Mouse (Mus musculus) layer of hippocampus, adult 11-12 months (tissue): ENCODE measurements around the gene Tcf19.
"Not testable (repeated sequence)": the region's sequence is repeated elsewhere in the genome, so short reads cannot be mapped to it uniquely, and the experiment has no call there.

Experiments
- DNase-seq: peaks from one replicate; pipeline ENCODE4 v3.0.0; 2022; ENCODE audit warnings: low spot score

Gene Tcf19

GRCm38 (mm10) chr17:35485702-35486101 is 30.9 kb downstream of the Tcf19 start:
- no peak for DNase-seq

- DNase-seq = peak; percentile 53
Observed at GRCm38 (mm10) chr17:35484066-35484465, 32.6 kb downstream of the Tcf19 start.

- no peak for DNase-seq
Observed at GRCm38 (mm10) chr17:35469842-35470751, 46.5 kb downstream of the Tcf19 start, which contains the start of gene H2-Q10. Gene H2-Q10, plus strand, starts transcription at chr17:35470089.

- not testable (repeated sequence) for DNase-seq
Observed at GRCm38 (mm10) chr17:35468936-35469335, 47.7 kb downstream of the Tcf19 start.

- DNase-seq = not testable (repeated sequence)
Observed at GRCm38 (mm10) chr17:35465651-35466050, 51.0 kb downstream of the Tcf19 start.
